Mouse (Mus musculus): Measurements from ENCODE around the gene 1700030K09Rik. TPM values are rescaled to one million over a fixed set of nuclear protein-coding genes. Genes with fewer than 3 reads are reported as not detected.

The 1700030K09Rik gene
- polyA plus RNA-seq, 1 experiment from 2014 or later, result 11.3 TPM

GRCm38 (mm10) chr8:72500521-72500931, 56.8 kb downstream of the 1700030K09Rik start:
- TF ChIP-seq CTCF (IDR thresholded peaks at IDR 0.05), result no peak
- in situ Hi-C loops (cut with MboI; ENCODE audit: low pct_unique_long_range_greater_than_20kb), result no loop called here
- no peak for ATAC-seq
- DNase-seq (ENCODE audit: low read depth, low spot score), result no peak
- ChIA-PET CTCF (no interaction called here), POLR2A (interaction anchor here (0.6 kb wide), 1 partner anchor 10 kb away, joined by 3 read pairs; no protein-coding TSS in a partner anchor)
- H3K27me3 ChIP-seq, result no peaks in the 10 kb centered on the region

GRCm38 (mm10) chr8:72504137-72504536, 60.5 kb downstream of the 1700030K09Rik start:
- DNase-seq (ENCODE audit: low read depth, low spot score) (no peak), ATAC-seq (no peak)
- in situ Hi-C loops (cut with MboI; ENCODE audit: low pct_unique_long_range_greater_than_20kb), result no loop called here
- ChIA-PET POLR2A (interaction anchor here (1.2 kb wide), 1 partner anchor 10 kb away, joined by 3 read pairs; no protein-coding TSS in a partner anchor), CTCF (interaction anchor here (1.5 kb wide), 1 partner anchor 38 kb away, joined by 3 read pairs; no protein-coding TSS in a partner anchor)
- H3K27me3 ChIP-seq, result no peaks in the 10 kb centered on the region
- no peak for TF ChIP-seq CTCF (IDR thresholded peaks at IDR 0.05)

- no peak for DNase-seq (ENCODE audit: low read depth, low spot score)
- TF ChIP-seq CTCF (IDR thresholded peaks at IDR 0.05), result no peak
- no peak for ATAC-seq
- H3K27me3 ChIP-seq, result no peaks in the 10 kb centered on the region
- in situ Hi-C loops (cut with MboI; ENCODE audit: low pct_unique_long_range_greater_than_20kb), result no loop called here
- ChIA-PET POLR2A (interaction anchor here (1.2 kb wide), 1 partner anchor 10 kb away, joined by 3 read pairs; no protein-coding TSS in a partner anchor), CTCF (interaction anchor here (1.5 kb wide), 1 partner anchor 39 kb away, joined by 3 read pairs; no protein-coding TSS in a partner anchor)
Observed at GRCm38 (mm10) chr8:72504637-72505314, 61.1 kb downstream of the 1700030K09Rik start.

- no peaks in the 10 kb centered on the region for H3K27me3 ChIP-seq
- POLR2A ChIA-PET, result no interaction called here
- CTCF ChIA-PET, result interaction anchor here (0.8 to 1.0 kb wide), 2 partner anchors 14 to 19 kb away, joined by 3 to 4 read pairs; no protein-coding TSS in a partner anchor
- in situ Hi-C loops (cut with MboI; ENCODE audit: low pct_unique_long_range_greater_than_20kb), result no loop called here
- DNase-seq (ENCODE audit: low read depth, low spot score) (no peak), ATAC-seq (no peak)
- TF ChIP-seq CTCF (IDR thresholded peaks at IDR 0.05), result no peak
Observed at GRCm38 (mm10) chr8:72507505-72507904, 63.8 kb downstream of the 1700030K09Rik start.

Other genes starting within 250 kb of the 1700030K09Rik start
- not detected for gene Cib3, start 231.0 kb upstream of the 1700030K09Rik start, polyA plus RNA-seq (2021)
- not detected for gene Gm11034, start 230.2 kb upstream of the 1700030K09Rik start, polyA plus RNA-seq (2021)
- gene Fam32a, start 224.2 kb upstream of the 1700030K09Rik start, polyA plus RNA-seq (2021), result 90.2 TPM
- 93.1 TPM for gene Ap1m1, start 203.9 kb upstream of the 1700030K09Rik start, polyA plus RNA-seq (2021)
- gene Gm10282, start 138.6 kb upstream of the 1700030K09Rik start, polyA plus RNA-seq (2021), result 28.0 TPM
- gene Klf2, start 124.8 kb upstream of the 1700030K09Rik start, polyA plus RNA-seq (2021), result 6.7 TPM
- gene Eps15l1, start 22.4 kb upstream of the 1700030K09Rik start, polyA plus RNA-seq (2021), result 63.4 TPM
- 7.1 TPM for gene Calr3, start within 50 bp of the 1700030K09Rik start, polyA plus RNA-seq (2021)
- 61.6 TPM for gene Cherp, start 31.3 kb downstream of the 1700030K09Rik start, polyA plus RNA-seq (2021)
- gene Slc35e1, start 48.7 kb downstream of the 1700030K09Rik start, polyA plus RNA-seq (2021), result 40.3 TPM
- gene Med26, start 104.4 kb downstream of the 1700030K09Rik start, polyA plus RNA-seq (2021), result 9.8 TPM
- gene Smim7, start 127.2 kb downstream of the 1700030K09Rik start, polyA plus RNA-seq (2021), result 83.7 TPM
- 23.0 TPM for gene Tmem38a, start 128.2 kb downstream of the 1700030K09Rik start, polyA plus RNA-seq (2021)
- gene Nwd1, start 202.8 kb downstream of the 1700030K09Rik start, polyA plus RNA-seq (2021), result 0.05 TPM

Measured in Patski (cell line).